Mouse (Mus musculus): ENCODE results near the gene Rhd. TPM values are rescaled to one million over a fixed set of nuclear protein-coding genes. Genes with fewer than 3 reads are reported as not detected.

The Rhd gene
- total and polyA plus RNA-seq, 3 experiments: 0.79 to 1.3 (median 1.1) TPM

- H3K4me1 ChIP-seq (ENCODE audit: control insufficient read depth in 1 of 2, insufficient read depth in 2 of 2): peaks cover 5 to 15% of the 10 kb centered on the region in 2 experiments; a peak in 2 of 4 replicates
- no peak overlapping the region for H3K4me3 ChIP-seq (replicated peaks in 1 of 3; ENCODE audit: low read depth in 2 of 3, low read length in 2 of 3, poor library complexity in 1 of 3)
- no peak for DNase-seq (ENCODE audit: extremely low read depth)
- in situ Hi-C loops (cut with MboI; ENCODE audit: low pct_ligation_motif_present, low pct_unique_long_range_greater_than_20kb, low sequenced_read_pairs): no loop called here
- peaks cover 11% of the 10 kb centered on the region for H3K27me3 ChIP-seq (replicated peaks)
- H3K27ac ChIP-seq (ENCODE audit: insufficient read depth, low read depth): no peak overlapping the region
- TF ChIP-seq RCOR1 (conservative IDR thresholded peaks at IDR 0.05; ENCODE audit: low read depth, low read length) (no peak), EP300 (IDR thresholded peaks at IDR 0.05; ENCODE audit: low read length) (no peak), TCF12 (IDR thresholded peaks at IDR 0.05; ENCODE audit: low read depth, low read length) (no peak), POLR2AphosphoS2 (IDR thresholded peaks at IDR 0.05; ENCODE audit: low read depth, low read length) (no peak), CTCF (conservative IDR thresholded peaks at IDR 0.05 in 1 of 2, IDR thresholded peaks at IDR 0.05 in 1 of 2; ENCODE audit: low read depth in 2 of 2, low read length in 2 of 2) (no peak)
- dilution Hi-C loops (cut with MboI; ENCODE audit: extremely low pct_ligation_motif_present, extremely low pct_unique_long_range_greater_than_20kb, low sequenced_read_pairs): no loop called here
- H3K36me3 ChIP-seq (replicated peaks in 1 of 2; ENCODE audit: control insufficient read depth in 1 of 2, insufficient read depth in 1 of 2, low read length in 1 of 2): peaks cover 0 to 2% of the 10 kb centered on the region in 2 experiments
- H3K79me2 ChIP-seq (replicated peaks; ENCODE audit: control insufficient read depth, extremely low read depth, insufficient read depth, poor library complexity, severe bottlenecking): peaks cover 5% of the 10 kb centered on the region; the same call in 1 of the 2 replicates
- H3K4me2 ChIP-seq (ENCODE audit: insufficient read depth, low read depth, poor library complexity, severe bottlenecking): no peak overlapping the region
- H3K9ac ChIP-seq (ENCODE audit: insufficient read depth, low read depth): no peak overlapping the region
- no peaks in the 10 kb centered on the region for H3K9me3 ChIP-seq (replicated peaks; ENCODE audit: low read length)
These were observed 13.8 kb upstream of the Rhd start for GRCm38 (mm10) chr4:134850551-134850950.

DNA sequence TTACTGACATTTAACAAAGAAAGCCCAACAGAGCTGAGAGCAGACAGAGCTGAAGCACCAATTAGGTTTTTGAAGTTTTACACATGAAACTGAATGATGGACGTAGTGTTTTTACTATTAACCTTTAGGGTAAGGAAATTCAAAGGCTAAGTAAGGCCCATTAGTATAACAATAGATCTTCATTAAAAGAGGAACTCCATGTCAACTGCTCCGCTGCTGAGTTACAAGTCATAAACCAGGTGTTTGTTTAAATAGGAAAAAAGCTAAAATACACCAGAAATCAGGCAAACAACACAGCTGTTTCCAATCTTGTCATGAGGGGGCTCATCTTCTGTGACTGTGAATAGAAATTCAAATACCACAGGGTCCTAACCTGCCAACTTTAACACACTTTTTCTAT lies 13.1 kb upstream of the Rhd start:
- dilution Hi-C loops (cut with MboI; ENCODE audit: extremely low pct_ligation_motif_present, extremely low pct_unique_long_range_greater_than_20kb, low sequenced_read_pairs): no loop called here
- Histone ChIP-seq H3K9ac (ENCODE audit: insufficient read depth, low read depth) (no peak overlapping the region), H3K27ac (ENCODE audit: insufficient read depth, low read depth) (no peak overlapping the region), H3K27me3 (replicated peaks) (peaks cover 18% of the 10 kb centered on the region), H3K36me3 (replicated peaks in 1 of 2; ENCODE audit: control insufficient read depth in 1 of 2, insufficient read depth in 1 of 2, low read length in 1 of 2) (peaks cover 0 to 2% of the 10 kb centered on the region in 2 experiments), H3K9me3 (replicated peaks; ENCODE audit: low read length) (no peaks in the 10 kb centered on the region), H3K4me1 (ENCODE audit: control insufficient read depth in 1 of 2, insufficient read depth in 2 of 2) (peaks cover 4 to 13% of the 10 kb centered on the region in 2 experiments; a peak in 2 of 4 replicates), H3K4me2 (ENCODE audit: insufficient read depth, low read depth, poor library complexity, severe bottlenecking) (no peak overlapping the region), H3K4me3 (replicated peaks in 1 of 3; ENCODE audit: low read depth in 2 of 3, low read length in 2 of 3, poor library complexity in 1 of 3) (no peak overlapping the region), H3K79me2 (replicated peaks; ENCODE audit: control insufficient read depth, extremely low read depth, insufficient read depth, poor library complexity, severe bottlenecking) (peaks cover 5% of the 10 kb centered on the region; the same call in 1 of the 2 replicates)
- DNase-seq (ENCODE audit: extremely low read depth): no peak
- TF ChIP-seq TBP (conservative IDR thresholded peaks at IDR 0.05; ENCODE audit: low read depth, low read length) (no peak), RAD21 (IDR thresholded peaks at IDR 0.05; ENCODE audit: low read depth, low read length) (no peak), ZMIZ1 (IDR thresholded peaks at IDR 0.05; ENCODE audit: low read depth, low read length) (no peak), CHD2 (IDR thresholded peaks at IDR 0.05; ENCODE audit: low read length) (no peak), JUN (IDR thresholded peaks at IDR 0.05; ENCODE audit: insufficient read depth, low read depth, low read length) (no peak), MXI1 (IDR thresholded peaks at IDR 0.05; ENCODE audit: low read depth, low read length) (no peak), EP300 (IDR thresholded peaks at IDR 0.05; ENCODE audit: low read length) (no peak), JUND (conservative IDR thresholded peaks at IDR 0.05; ENCODE audit: low read depth, low read length) (no peak), CHD1 (IDR thresholded peaks at IDR 0.05; ENCODE audit: low read depth, low read length) (no peak), E2F4 (IDR thresholded peaks at IDR 0.05; ENCODE audit: insufficient replicate concordance, low read depth, low read length) (no peak), ELF1 (IDR thresholded peaks at IDR 0.05; ENCODE audit: low read depth, low read length) (no peak), MAX (IDR thresholded peaks at IDR 0.05; ENCODE audit: low read length) (no peak), USF1 (IDR thresholded peaks at IDR 0.05; ENCODE audit: low read depth, low read length) (no peak), ZKSCAN1 (IDR thresholded peaks at IDR 0.05; ENCODE audit: borderline replicate concordance, low read depth, low read length) (no peak), POLR2A (IDR thresholded peaks at IDR 0.05; ENCODE audit: low read depth, low read length) (no peak), USF2 (conservative IDR thresholded peaks at IDR 0.05; ENCODE audit: low read depth, low read length) (no peak), RCOR1 (conservative IDR thresholded peaks at IDR 0.05; ENCODE audit: low read depth, low read length) (no peak), POLR2AphosphoS2 (IDR thresholded peaks at IDR 0.05; ENCODE audit: low read depth, low read length) (no peak), UBTF (IDR thresholded peaks at IDR 0.05; ENCODE audit: low read depth, low read length) (no peak), ETS1 (conservative IDR thresholded peaks at IDR 0.05; ENCODE audit: low read depth, low read length) (no peak)
- in situ Hi-C loops (cut with MboI; ENCODE audit: low pct_ligation_motif_present, low pct_unique_long_range_greater_than_20kb, low sequenced_read_pairs): no loop called here

Data from CH12.LX (cell line).